Mouse (Mus musculus) mouse embryonic stem cell (cell line): ENCODE results near the gene Cactin.

Source experiments
- in situ Hi-C, 2 experiments: fragments of 300-500 bp; cut with MboI; formaldehyde crosslinking; loops; 1 replicate in 1 of 2; 3 replicates in 1 of 2; pipeline ENCODE4 v1.14.3; 2019 to 2020; ENCODE audit warnings: low sequenced_read_pairs in 2 of 2, low pct_unique_long_range_greater_than_20kb in 1 of 2, mixed read lengths in 1 of 2; ENCODE audit not compliant: unreplicated experiment in 1 of 2

Cactin gene

GRCm38 (mm10) chr10:81329194-81329975 is 8.5 kb downstream of the Cactin start:
- in situ Hi-C loops = no loop called here

GRCm38 (mm10) chr10:81330007-81330406 is 9.1 kb downstream of the Cactin start:
- in situ Hi-C loops = no loop called here

- in situ Hi-C loops = no loop called here
Observed at GRCm38 (mm10) chr10:81332277-81332676, 11.4 kb downstream of the Cactin start.

- in situ Hi-C loops = no loop called here
Observed at GRCm38 (mm10) chr10:81334324-81334723, 13.4 kb downstream of the Cactin start.

- in situ Hi-C loops = no loop called here
Observed at GRCm38 (mm10) chr10:81335393-81336340, 14.8 kb downstream of the Cactin start.

GRCm38 (mm10) chr10:81336558-81336957 is 15.7 kb downstream of the Cactin start:
- in situ Hi-C loops = no loop called here

GRCm38 (mm10) chr10:81340551-81341332 is 19.8 kb downstream of the Cactin start:
- in situ Hi-C loops = loop anchor here (5.0 to 10.0 kb wide), 3 partner anchors 53 to 136 kb away; partner anchors contain the start of gene Nmrk2 (in 1 of the 2)

- in situ Hi-C loops = loop anchor here (5.0 to 10.0 kb wide), 3 partner anchors 54 to 137 kb away; partner anchors contain the start of gene Nmrk2 (in 1 of the 2)
Observed at GRCm38 (mm10) chr10:81341333-81341949, 20.5 kb downstream of the Cactin start.

- in situ Hi-C loops = loop anchor here (5.0 to 10.0 kb wide), 3 partner anchors 56 to 138 kb away; partner anchors contain the start of gene Nmrk2 (in 1 of the 2)
Observed at GRCm38 (mm10) chr10:81342686-81343505, 22.0 kb downstream of the Cactin start, which contains the start of gene Gipc3. Gipc3 (minus strand) TSS chr10:81343266.

GRCm38 (mm10) chr10:81344421-81345161 is 23.7 kb downstream of the Cactin start:
- in situ Hi-C loops = loop anchor here (5.0 to 10.0 kb wide), 3 partner anchors 57 to 140 kb away; partner anchors contain the start of gene Nmrk2 (in 1 of the 2)

- in situ Hi-C loops = loop anchor here in 1 of 2 experiments (10.0 kb wide), 2 partner anchors 60 to 140 kb away; partner anchors contain the start of gene Nmrk2
Observed at GRCm38 (mm10) chr10:81345162-81345534, 24.2 kb downstream of the Cactin start.

- in situ Hi-C loops = loop anchor here in 1 of 2 experiments (10.0 kb wide), 2 partner anchors 62 to 142 kb away; partner anchors contain the start of gene Nmrk2
Observed at GRCm38 (mm10) chr10:81346453-81347067, 25.7 kb downstream of the Cactin start.

GRCm38 (mm10) chr10:81349146-81349545 is 28.2 kb downstream of the Cactin start:
- in situ Hi-C loops = loop anchor here in 1 of 2 experiments (10.0 kb wide), 2 partner anchors 64 to 144 kb away; partner anchors contain the start of gene Nmrk2

- in situ Hi-C loops = loop anchor here in 1 of 2 experiments (10.0 kb wide), 2 partner anchors 65 to 145 kb away; partner anchors contain the start of gene Nmrk2
Observed at GRCm38 (mm10) chr10:81349961-81350350, 29.1 kb downstream of the Cactin start.

GRCm38 (mm10) chr10:81350351-81351063 is 29.6 kb downstream of the Cactin start, which contains the start of gene Hmg20b:
Hmg20b (minus strand) TSS chr10:81350480.
- in situ Hi-C loops = no loop called here
